Mouse (Mus musculus) MEL (cell line): ENCODE results near the gene Timm22. TPM values are rescaled to one million over a fixed set of nuclear protein-coding genes. Genes with fewer than 3 reads are reported as not detected.
A peak's percentile ranks its signal among the peaks of the same experiment; 100 is the strongest.

Experiments
- DNase-seq: peaks from one replicate; pipeline ENCODE4 v3.0.0; 2011; ENCODE audit warnings: low read depth, low spot score
- H3K27ac ChIP-seq: 2 replicates; pipeline ENCODE4 v1.5.1; 2012; ENCODE audit warnings: low read depth, mild to moderate bottlenecking, control low read depth, low read length, moderate library complexity; ENCODE audit not compliant: control insufficient read depth
- H3K27me3 ChIP-seq, 2 experiments: fragments of 150-350 bp in 1 of 2; sonication (generic) in 1 of 2; 2 replicates each; pipeline ENCODE4 v1.6.1; 2012; ENCODE audit warnings: low read length in 2 of 2, mild to moderate bottlenecking in 2 of 2, improper control_type of control experiment in 1 of 2, moderate library complexity in 1 of 2; ENCODE audit not compliant: insufficient read depth in 2 of 2, control insufficient read depth in 1 of 2
- H3K36me3 ChIP-seq, 2 experiments: 2 replicates each; pipeline ENCODE4 v1.6.1; 2012 to 2014; ENCODE audit warnings: low read length in 2 of 2, improper control_type of control experiment in 1 of 2, inconsistent platforms in 1 of 2, mild to moderate bottlenecking in 1 of 2; ENCODE audit not compliant: insufficient read depth in 2 of 2, control insufficient read depth in 1 of 2
- H3K4me1 ChIP-seq, 2 experiments: fragments of 150-350 bp in 1 of 2; sonication (generic) in 1 of 2; 2 replicates each; pipeline ENCODE4 v1.6.1; 2012; ENCODE audit warnings: low read length in 2 of 2, improper control_type of control experiment in 1 of 2, mild to moderate bottlenecking in 1 of 2; ENCODE audit not compliant: insufficient read depth in 2 of 2, control insufficient read depth in 1 of 2
- H3K4me3 ChIP-seq, 2 experiments: fragments of 150-350 bp in 1 of 2; sonication (generic) in 1 of 2; 2 replicates each; pipeline ENCODE4 v1.5.1; 2012; ENCODE audit warnings: low read depth in 2 of 2, low read length in 2 of 2, mild to moderate bottlenecking in 2 of 2, moderate library complexity in 2 of 2, control low read depth in 1 of 2, improper control_type of control experiment in 1 of 2; ENCODE audit not compliant: control insufficient read depth in 1 of 2, insufficient read depth in 1 of 2
- H3K79me2 ChIP-seq: 2 replicates; pipeline ENCODE4 v1.6.1; 2012; ENCODE audit warnings: mild to moderate bottlenecking, low read length, moderate library complexity; ENCODE audit not compliant: control insufficient read depth, poor library complexity, insufficient read depth
- H3K9ac ChIP-seq: 2 replicates; pipeline ENCODE4 v1.6.1; 2012; ENCODE audit warnings: low read depth, mild to moderate bottlenecking, control low read depth, low read length, moderate library complexity; ENCODE audit not compliant: control insufficient read depth, poor library complexity, severe bottlenecking
- H3K9me3 ChIP-seq: fragments of 150-350 bp; sonication (generic); replicated peaks from 2 replicates; pipeline ENCODE4 v1.6.1; 2012; ENCODE audit warnings: mild to moderate bottlenecking, low read length, improper control_type of control experiment, moderate library complexity; ENCODE audit not compliant: insufficient read depth
- BHLHE40 ChIP-seq: IDR thresholded peaks from 2 replicates; pipeline ENCODE4 v1.6.1; 2012; ENCODE audit warnings: low read depth, mild to moderate bottlenecking, inconsistent platforms, low read length, improper control_type of control experiment, borderline replicate concordance
- CHD1 ChIP-seq: IDR thresholded peaks from 2 replicates; pipeline ENCODE4 v1.6.1; 2012; ENCODE audit warnings: low read depth, mild to moderate bottlenecking, inconsistent platforms, low read length, improper control_type of control experiment
- CTCF ChIP-seq, 3 experiments: IDR thresholded peaks in 2 of 3; conservative IDR thresholded peaks in 1 of 3; 2 replicates each; pipeline ENCODE4 v1.5.1; 2011 to 2012; ENCODE audit warnings: low read length in 3 of 3, low read depth in 2 of 3, mild to moderate bottlenecking in 2 of 3, improper control_type of control experiment in 1 of 3, inconsistent platforms in 1 of 3, mixed read lengths in 1 of 3, moderate library complexity in 1 of 3; ENCODE audit not compliant: control insufficient read depth in 1 of 3, insufficient read depth in 1 of 3, poor library complexity in 1 of 3, severe bottlenecking in 1 of 3
- E2F4 ChIP-seq: IDR thresholded peaks from 2 replicates; pipeline ENCODE4 v1.6.1; 2011; ENCODE audit warnings: low read depth, low read length, improper control_type of control experiment, borderline replicate concordance
- ELF1 ChIP-seq: IDR thresholded peaks from 2 replicates; pipeline ENCODE4 v1.6.1; 2014; ENCODE audit warnings: low read depth, mild to moderate bottlenecking, inconsistent platforms, low read length, improper control_type of control experiment, moderate library complexity
- ETS1 ChIP-seq: IDR thresholded peaks from 2 replicates; pipeline ENCODE4 v1.6.1; 2012; ENCODE audit warnings: low read depth, mild to moderate bottlenecking, inconsistent platforms, low read length, improper control_type of control experiment, moderate library complexity
- GATA1 ChIP-seq: IDR thresholded peaks from 2 replicates; pipeline ENCODE4 v1.6.1; 2011; ENCODE audit warnings: low read depth, low read length, improper control_type of control experiment
- HCFC1 ChIP-seq: IDR thresholded peaks from 2 replicates; pipeline ENCODE4 v1.6.1; 2012; ENCODE audit warnings: low read depth, mild to moderate bottlenecking, inconsistent platforms, low read length, improper control_type of control experiment, moderate library complexity
- MAFK ChIP-seq: IDR thresholded peaks from 2 replicates; pipeline ENCODE4 v1.6.1; 2011; ENCODE audit warnings: low read depth, mild to moderate bottlenecking, low read length, improper control_type of control experiment, borderline replicate concordance
- MAX ChIP-seq: IDR thresholded peaks from 2 replicates; pipeline ENCODE4 v1.6.1; 2011; ENCODE audit warnings: low read length, improper control_type of control experiment
- MYC ChIP-seq: IDR thresholded peaks from 2 replicates; pipeline ENCODE4 v1.6.1; 2011; ENCODE audit warnings: low read depth, mild to moderate bottlenecking, low read length, improper control_type of control experiment, moderate library complexity
- NRF1 ChIP-seq: IDR thresholded peaks from 2 replicates; pipeline ENCODE4 v1.6.1; 2014; ENCODE audit warnings: low read depth, mild to moderate bottlenecking, inconsistent platforms, low read length, improper control_type of control experiment, moderate library complexity; ENCODE audit not compliant: poor library complexity, insufficient read depth, severe bottlenecking
- POLR2A ChIP-seq, 2 experiments: IDR thresholded peaks; 2 replicates each; pipeline ENCODE4 v1.6.1; 2011 to 2012; ENCODE audit warnings: low read length in 2 of 2, mild to moderate bottlenecking in 2 of 2, control low read depth in 1 of 2, improper control_type of control experiment in 1 of 2, low read depth in 1 of 2, moderate library complexity in 1 of 2; ENCODE audit not compliant: control insufficient read depth in 1 of 2, insufficient read depth in 1 of 2, poor library complexity in 1 of 2
- POLR2AphosphoS5 ChIP-seq: IDR thresholded peaks from 2 replicates; pipeline ENCODE4 v1.6.1; 2012; ENCODE audit warnings: low read depth, borderline replicate concordance, mild to moderate bottlenecking, inconsistent platforms, low read length, moderate library complexity, mixed read lengths
- RAD21 ChIP-seq: IDR thresholded peaks from 2 replicates; pipeline ENCODE4 v1.6.1; 2011; ENCODE audit warnings: mild to moderate bottlenecking, low read depth, low read length, improper control_type of control experiment
- RCOR1 ChIP-seq: IDR thresholded peaks from 2 replicates; pipeline ENCODE4 v1.6.1; 2012; ENCODE audit warnings: low read depth, mild to moderate bottlenecking, inconsistent platforms, low read length, improper control_type of control experiment
- SIN3A ChIP-seq: IDR thresholded peaks from 2 replicates; pipeline ENCODE4 v1.6.1; 2012; ENCODE audit warnings: low read length, improper control_type of control experiment, inconsistent platforms
- SMC3 ChIP-seq: IDR thresholded peaks from 2 replicates; pipeline ENCODE4 v1.6.1; 2011; ENCODE audit warnings: low read depth, low read length, improper control_type of control experiment
- TAL1 ChIP-seq: IDR thresholded peaks from 2 replicates; pipeline ENCODE4 v1.6.1; 2012; ENCODE audit warnings: mild to moderate bottlenecking, inconsistent platforms, low read length, moderate library complexity, mixed read lengths
- TBP ChIP-seq: IDR thresholded peaks from 2 replicates; pipeline ENCODE4 v1.8.0; 2011; ENCODE audit warnings: low read depth, low read length, improper control_type of control experiment
- USF1 ChIP-seq: IDR thresholded peaks from 2 replicates; pipeline ENCODE4 v1.6.1; 2014; ENCODE audit warnings: low read depth, mild to moderate bottlenecking, inconsistent platforms, low read length, improper control_type of control experiment, moderate library complexity
- ZMIZ1 ChIP-seq: IDR thresholded peaks from 2 replicates; pipeline ENCODE4 v1.6.1; 2012; ENCODE audit warnings: low read depth, mild to moderate bottlenecking, inconsistent platforms, low read length, improper control_type of control experiment, moderate library complexity
- ZNF384 ChIP-seq: IDR thresholded peaks from 2 replicates; pipeline ENCODE4 v1.6.1; 2012; ENCODE audit warnings: low read depth, mild to moderate bottlenecking, inconsistent platforms, low read length, improper control_type of control experiment
- polyA plus RNA-seq, 2 experiments: library from polyadenylated mRNA; stranded (reverse) in 1 of 2; unstranded in 1 of 2; fragments of >175 nt in 1 of 2; fragments of >200 nt in 1 of 2; gene quantifications; 2 replicates each; pipeline versions ENCODE4 v1.2.1 to v1.2.4; 2012; ENCODE audit warnings: low replicate concordance in 2 of 2, low read depth in 1 of 2; ENCODE audit not compliant: insufficient read length in 2 of 2, insufficient read depth in 1 of 2, missing spikeins in 1 of 2
- total RNA-seq: library from RNA; depleted of rRNA; stranded (reverse); fragments of 300-350 nt; gene quantifications from 2 replicates; pipeline ENCODE4 v1.2.3, GENCODE M21; 2012

Gene Timm22
- total and polyA plus RNA-seq, 3 experiments: 47.4 to 77.0 TPM; not detected in 1

DNA sequence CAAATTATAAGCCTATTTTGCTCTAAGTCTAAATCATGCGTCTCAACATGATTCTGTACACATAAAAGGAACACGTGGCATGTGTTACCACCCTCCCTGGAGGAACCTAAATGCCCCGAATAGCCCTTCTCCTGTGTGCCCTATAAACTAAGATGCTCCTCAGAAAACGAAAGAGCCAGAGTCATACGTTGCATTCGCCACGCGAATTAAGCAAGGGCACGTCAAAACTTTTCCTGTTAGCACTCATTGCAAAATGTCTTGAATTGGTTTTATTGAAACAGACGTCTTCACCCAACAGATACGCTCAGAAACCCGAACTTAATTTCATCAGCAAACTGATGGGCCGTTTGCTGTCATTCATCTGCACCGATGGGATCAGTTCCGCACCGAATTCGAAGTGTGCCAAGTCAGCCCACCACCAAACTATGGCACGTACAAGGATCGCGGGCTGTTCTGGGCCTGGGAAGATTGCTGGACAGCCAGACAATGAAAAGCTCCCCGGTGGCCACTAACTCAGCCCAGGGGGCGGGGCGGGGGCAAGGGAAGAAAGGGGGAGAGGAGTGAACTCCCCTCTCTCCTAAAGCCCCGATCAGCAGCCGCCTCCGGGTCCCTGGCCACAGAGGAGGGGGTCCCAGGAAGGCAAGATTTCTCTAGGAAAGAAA lies 9.0 kb upstream of the Timm22 start (continued):
- TF ChIP-seq BHLHE40 (no peak), TBP (no peak; the same call in 1 of the 2 replicates), SIN3A (peak; percentile 90), HCFC1 (no peak), NRF1 (no peak), CHD1 (no peak), MAX (peak; percentile 96), SMC3 (no peak), MAFK (no peak), TAL1 (no peak)

DNA sequence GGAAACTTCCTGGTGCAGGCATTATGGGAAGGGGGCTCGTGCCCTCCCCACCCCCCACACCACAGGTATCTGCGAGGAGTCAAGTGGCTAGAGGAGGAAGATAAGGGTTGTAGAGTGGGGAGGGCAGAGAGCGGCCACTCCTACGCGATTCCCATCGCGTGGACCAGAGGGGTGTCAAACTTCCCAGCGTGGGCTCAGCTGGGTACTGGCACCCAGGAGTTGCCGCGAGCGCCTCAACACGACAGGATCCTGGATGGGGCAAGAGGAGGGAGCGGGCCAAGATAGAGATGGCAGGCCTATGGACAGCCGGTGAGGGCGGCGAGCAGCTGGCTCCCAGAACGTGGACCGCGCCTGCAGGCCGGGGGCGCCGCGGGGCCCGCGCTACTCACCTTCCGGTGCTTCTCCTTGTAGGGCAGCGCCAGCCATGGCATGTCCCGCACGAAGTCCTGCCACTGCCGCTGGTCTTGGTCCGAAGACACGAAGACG lies 8.4 kb upstream of the Timm22 start:
- peaks cover 16 to 20% of the 10 kb centered on the region in 2 experiments for H3K4me1 ChIP-seq
- H3K36me3 ChIP-seq: peaks cover 0 to 21% of the 10 kb centered on the region in 2 experiments; a peak in 2 of 4 replicates
- H3K79me2 ChIP-seq: peaks cover 36% of the 10 kb centered on the region
- H3K4me3 ChIP-seq: peak overlapping the region; percentile 76 to 96
- peak overlapping the region; percentile 75 for H3K27ac ChIP-seq
- TF ChIP-seq GATA1: peak; percentile 19; the same call in 1 of the 2 replicates
- no peak for TF ChIP-seq POLR2AphosphoS5
- TF ChIP-seq CTCF (IDR thresholded peaks at IDR 0.05 in 2 of 3, conservative IDR thresholded peaks at IDR 0.05 in 1 of 3; ENCODE audit: control insufficient read depth in 1 of 3, insufficient read depth in 1 of 3, low read depth in 2 of 3, low read length in 3 of 3, poor library complexity in 1 of 3, severe bottlenecking in 1 of 3): 0 out of 6 replicates have a peak, but pooled peaks of 1 of the 3 experiments have one; percentile 2
- TF ChIP-seq POLR2A (IDR thresholded peaks at IDR 0.05; ENCODE audit: control insufficient read depth in 1 of 2, insufficient read depth in 1 of 2, low read depth in 1 of 2, low read length in 2 of 2, poor library complexity in 1 of 2): peak in 1 of 2 experiments; percentile 41; a peak in 1 of 4 replicates
- TF ChIP-seq ZNF384: no peak
- no peak for TF ChIP-seq E2F4
- TF ChIP-seq RCOR1: peak; percentile 7; the same call in 1 of the 2 replicates
- 0 out of 2 replicates have a peak, but pooled peaks have one; percentile 15 for TF ChIP-seq ELF1
- TF ChIP-seq SIN3A: peak; percentile 15; the same call in 1 of the 2 replicates
- 0 out of 2 replicates have a peak, but pooled peaks have one; percentile 8 for TF ChIP-seq USF1
- TF ChIP-seq RAD21: no peak
- no peak for TF ChIP-seq TAL1
- TF ChIP-seq MYC: peak; percentile 42; the same call in 1 of the 2 replicates
- no peak for TF ChIP-seq ZMIZ1
- TF ChIP-seq BHLHE40: no peak
- 0 out of 2 replicates have a peak, but pooled peaks have one; percentile 41 for TF ChIP-seq MAX
- no peak; the same call in 1 of the 2 replicates for TF ChIP-seq ETS1
- peak; percentile 79 for DNase-seq
- H3K9me3 ChIP-seq: no peaks in the 10 kb centered on the region
- H3K27me3 ChIP-seq: no peaks in the 10 kb centered on the region
- peak overlapping the region; percentile 81 for H3K9ac ChIP-seq
